Mouse (Mus musculus): Measurements from ENCODE around the gene Fpr3. TPM values are rescaled to one million over a fixed set of nuclear protein-coding genes. Genes with fewer than 3 reads are reported as not detected.
"Not testable (repeated sequence)": the region's sequence is repeated elsewhere in the genome, so short reads cannot be mapped to it uniquely, and the experiment has no call there.

Fpr3 gene
- total RNA-seq (2015; ENCODE audit: low replicate concordance) = not detected in 2 replicates
- not detected in 2 replicates for total RNA-seq (2017; ENCODE audit: low replicate concordance)

DNA sequence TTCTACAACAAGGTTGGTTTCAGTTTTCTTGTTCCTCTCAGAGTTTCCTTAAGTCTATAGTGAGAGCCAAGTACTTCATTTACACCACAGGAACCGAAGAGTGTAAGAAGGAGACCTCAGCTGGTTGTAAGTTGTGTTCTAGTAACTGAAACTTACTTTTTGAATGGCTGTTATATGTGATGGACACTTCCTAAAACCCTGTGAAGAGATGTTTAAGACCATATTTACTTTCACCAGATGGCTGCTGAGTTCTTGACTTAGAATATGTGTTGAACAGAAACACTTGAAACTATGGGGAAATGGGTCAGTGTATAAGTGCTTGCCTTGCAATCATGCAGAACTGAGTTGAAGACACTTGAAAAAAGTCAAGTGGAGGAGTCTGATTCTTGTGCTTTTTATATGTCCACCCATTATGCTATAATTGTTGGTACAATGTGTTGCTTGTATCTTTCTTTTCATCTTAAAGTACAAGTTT lies at the start of gene Fpr3, which contains the start of gene Fpr2:
Gene Fpr3, plus strand, starts transcription at position 79 of the 475 bp plus-strand sequence.
Gene Fpr2, plus strand, starts transcription at position 51 of the 475 bp plus-strand sequence.
- ATAC-seq (replicated peaks; ENCODE audit: low FRiP score, poor library complexity, severe bottlenecking) = no peak

GRCm38 (mm10) chr17:17837919-17838701 lies 49.5 kb upstream of the Fpr3 start:
- ATAC-seq (replicated peaks; ENCODE audit: low FRiP score, poor library complexity, severe bottlenecking) = peak; percentile 97

DNA sequence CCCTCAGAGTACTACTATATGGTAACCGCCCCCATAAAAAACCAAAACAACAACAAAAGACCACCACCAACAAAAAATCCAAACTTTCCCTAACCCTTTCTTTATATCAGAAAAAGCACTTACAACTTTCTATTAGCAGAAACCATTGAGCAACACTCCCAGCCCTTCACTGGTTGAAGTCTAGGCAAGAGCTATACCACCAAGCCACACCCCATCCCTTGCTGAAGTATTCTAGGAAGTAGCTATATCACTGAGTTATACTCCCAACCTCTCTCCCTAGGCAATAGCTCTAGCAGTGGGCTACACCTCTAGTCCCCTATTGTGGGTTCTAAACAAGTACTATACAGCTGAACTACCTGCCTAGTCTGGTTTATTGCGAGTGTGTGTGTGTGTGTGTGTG lies 48.4 kb upstream of the Fpr3 start:
- no peak for ATAC-seq (replicated peaks; ENCODE audit: low FRiP score, poor library complexity, severe bottlenecking)

DNA sequence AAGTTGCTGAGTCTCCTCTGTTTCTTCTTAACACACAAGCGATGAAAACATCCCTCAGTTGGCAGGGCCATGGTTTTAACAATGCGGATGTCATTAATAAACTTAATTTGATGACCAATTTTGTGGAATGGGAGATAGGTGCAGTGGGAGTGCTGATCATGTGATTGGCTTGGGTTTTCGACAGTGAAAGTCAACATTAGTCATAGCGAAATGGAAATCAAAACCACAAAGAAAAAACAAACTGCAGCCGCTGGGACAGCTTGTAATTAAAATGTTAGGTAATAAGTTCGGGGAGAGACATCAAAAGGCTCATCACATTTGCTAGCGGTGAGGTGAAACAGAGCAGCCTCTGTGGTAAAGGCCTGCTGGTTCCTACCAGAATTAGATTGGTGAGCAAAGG lies 46.9 kb upstream of the Fpr3 start:
- no peak for ATAC-seq (replicated peaks; ENCODE audit: low FRiP score, poor library complexity, severe bottlenecking)

DNA sequence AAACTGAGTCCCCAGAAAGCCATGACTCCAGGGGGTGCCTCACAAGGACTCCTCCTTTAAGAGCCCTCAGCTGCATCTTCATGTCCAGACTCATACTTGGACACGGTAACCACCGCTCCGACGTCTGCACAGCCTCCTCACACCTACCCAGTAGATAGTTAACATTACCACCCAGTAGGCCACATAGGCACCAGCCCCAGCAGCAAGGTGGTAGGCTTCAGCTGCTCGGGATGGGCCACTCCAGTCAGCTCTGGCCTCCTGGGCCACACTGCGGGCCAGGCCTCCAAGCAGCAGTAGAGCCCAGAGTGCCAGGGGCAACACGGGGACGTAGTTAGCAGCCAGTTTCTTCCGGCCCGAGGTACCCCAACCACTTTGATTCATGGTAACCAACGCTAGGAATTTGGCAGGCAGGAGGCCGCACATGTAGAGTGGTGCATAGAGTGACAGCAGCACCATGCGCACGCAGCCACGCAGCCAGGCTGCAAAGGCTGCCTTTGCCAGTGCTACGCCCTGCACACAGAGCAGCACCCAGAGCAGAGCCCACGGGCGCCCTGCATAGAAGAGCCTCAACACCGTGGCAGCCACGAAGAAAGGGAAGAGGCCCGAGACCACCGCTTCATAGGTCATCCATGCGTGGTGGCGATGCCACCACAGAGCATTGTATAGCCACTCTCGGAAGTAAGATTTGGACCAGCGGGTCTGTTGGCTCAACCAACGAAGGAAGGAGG lies 44.0 kb upstream of the Fpr3 start:
- ATAC-seq (replicated peaks; ENCODE audit: low FRiP score, poor library complexity, severe bottlenecking) = no peak

- ATAC-seq (replicated peaks; ENCODE audit: low FRiP score, poor library complexity, severe bottlenecking) = not testable (repeated sequence)
These were observed 43.0 kb upstream of the Fpr3 start for GRCm38 (mm10) chr17:17844606-17845005.

DNA sequence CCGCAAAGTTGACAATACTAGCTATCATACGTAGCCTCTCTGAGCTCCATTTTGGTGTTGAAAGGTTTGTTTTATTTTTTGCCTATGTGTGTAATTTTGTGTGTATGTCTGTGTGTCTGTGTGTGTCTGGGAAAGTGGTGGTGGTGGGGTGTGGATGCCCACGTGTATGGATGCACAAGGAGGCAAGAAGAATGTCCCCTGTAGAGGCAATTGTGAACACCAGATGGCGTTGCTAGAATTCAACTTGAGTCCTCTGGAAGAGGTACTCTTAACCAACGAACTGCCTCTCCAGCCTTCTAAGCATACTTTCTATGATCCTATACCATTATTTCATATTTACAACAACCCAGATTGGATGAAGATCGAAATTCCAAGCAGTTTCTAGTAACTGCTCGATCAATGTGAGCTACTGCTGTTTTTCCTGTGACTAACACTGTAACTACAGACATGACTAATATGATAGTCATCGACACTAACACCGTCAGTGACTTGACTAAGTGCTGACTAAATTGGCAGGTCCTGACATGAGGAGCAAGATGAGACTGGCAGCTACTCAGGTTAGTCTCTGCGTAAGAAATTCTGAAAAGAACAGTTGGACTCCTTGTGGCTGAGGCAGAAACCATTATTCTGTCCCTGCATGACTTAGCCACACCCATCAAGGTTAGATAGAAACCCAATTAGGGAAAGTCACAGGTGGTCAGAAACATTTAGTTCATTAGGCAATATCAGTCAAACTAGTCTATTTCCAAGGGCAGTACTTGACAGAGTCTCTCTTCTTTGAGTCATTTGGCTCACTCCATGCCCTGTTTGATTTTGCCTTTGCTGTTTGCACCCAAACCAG lies 42.2 kb upstream of the Fpr3 start:
- no peak for ATAC-seq (replicated peaks; ENCODE audit: low FRiP score, poor library complexity, severe bottlenecking)

- no peak for ATAC-seq (replicated peaks; ENCODE audit: low FRiP score, poor library complexity, severe bottlenecking)
These were observed 38.7 kb upstream of the Fpr3 start for GRCm38 (mm10) chr17:17848988-17849387.

- ATAC-seq (replicated peaks; ENCODE audit: low FRiP score, poor library complexity, severe bottlenecking) = no peak
These were observed 37.5 kb upstream of the Fpr3 start for GRCm38 (mm10) chr17:17849906-17850712.

- ATAC-seq (replicated peaks; ENCODE audit: low FRiP score, poor library complexity, severe bottlenecking) = no peak
These were observed 32.4 kb upstream of the Fpr3 start, which contains the start of gene Has1 for GRCm38 (mm10) chr17:17855064-17855838. Gene Has1 (minus strand): TSS chr17:17855205.

GRCm38 (mm10) chr17:17856612-17857011 lies 31.0 kb upstream of the Fpr3 start:
- no peak for ATAC-seq (replicated peaks; ENCODE audit: low FRiP score, poor library complexity, severe bottlenecking)

DNA sequence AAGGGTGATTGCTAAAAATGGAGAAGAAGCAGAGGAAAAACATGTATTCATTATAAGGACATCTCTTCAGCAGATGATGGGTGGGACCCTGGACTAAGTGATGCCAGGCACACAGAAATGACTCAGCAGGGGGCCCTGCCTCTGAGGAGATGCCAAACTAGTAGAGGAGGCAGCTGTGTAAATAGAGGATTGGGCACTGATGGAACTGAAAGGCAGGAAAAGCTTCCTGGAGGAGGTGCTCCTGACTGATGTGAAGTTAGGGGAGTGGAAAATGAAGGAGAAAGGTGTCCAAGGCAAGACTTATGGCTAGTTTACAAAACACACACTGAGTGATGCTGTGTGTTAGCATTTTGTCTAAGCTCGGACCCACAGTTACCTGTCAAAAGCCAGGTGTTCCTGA lies 30.2 kb upstream of the Fpr3 start:
- no peak for ATAC-seq (replicated peaks; ENCODE audit: low FRiP score, poor library complexity, severe bottlenecking)

GRCm38 (mm10) chr17:17860110-17860509 lies 27.5 kb upstream of the Fpr3 start:
- ATAC-seq (replicated peaks; ENCODE audit: low FRiP score, poor library complexity, severe bottlenecking) = no peak

- ATAC-seq (replicated peaks; ENCODE audit: low FRiP score, poor library complexity, severe bottlenecking) = no peak
These were observed 25.3 kb upstream of the Fpr3 start for GRCm38 (mm10) chr17:17862360-17862759.

GRCm38 (mm10) chr17:17865168-17865567 lies 22.5 kb upstream of the Fpr3 start:
- ATAC-seq (replicated peaks; ENCODE audit: low FRiP score, poor library complexity, severe bottlenecking) = no peak

- no peak for ATAC-seq (replicated peaks; ENCODE audit: low FRiP score, poor library complexity, severe bottlenecking)
These were observed 20.7 kb upstream of the Fpr3 start for GRCm38 (mm10) chr17:17866801-17867469.

DNA sequence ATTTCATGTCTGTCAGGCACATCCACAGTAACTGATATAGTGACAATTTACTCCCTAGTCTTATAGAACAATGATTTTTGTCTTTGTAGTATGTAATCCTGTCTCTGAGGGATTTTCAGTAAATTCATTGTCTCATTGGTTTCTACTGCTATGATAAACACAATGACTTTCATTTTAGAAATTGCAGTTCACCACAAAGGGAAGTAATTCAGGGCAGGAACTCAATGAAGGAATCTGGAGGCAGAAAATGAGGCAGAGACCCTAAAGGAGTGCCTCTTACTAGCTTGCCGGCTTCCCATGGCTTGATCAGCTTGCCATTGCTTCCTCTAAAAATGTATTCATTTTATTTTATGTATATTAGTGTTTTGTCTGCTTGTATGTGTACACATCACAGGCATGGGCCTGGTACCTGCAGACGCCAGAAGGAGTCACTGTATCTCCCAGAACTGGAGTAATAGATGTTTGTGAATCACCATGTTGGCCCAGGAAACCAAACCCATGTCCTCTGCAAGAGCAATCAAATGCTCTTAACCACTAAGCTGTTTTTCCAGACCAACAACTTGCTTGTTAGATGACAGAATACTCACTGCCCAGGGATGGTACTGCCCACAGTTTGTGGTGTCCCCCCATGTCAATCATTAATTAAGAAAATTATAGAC lies 16.6 kb upstream of the Fpr3 start:
- no peak for ATAC-seq (replicated peaks; ENCODE audit: low FRiP score, poor library complexity, severe bottlenecking)

Data from erythroid progenitor cell, adult 5-6 weeks (primary cell).